Mouse (Mus musculus) ES-E14 (cell line): ENCODE data around the gene Kcnk5.

Source experiments
- HCFC1 ChIP-seq: IDR thresholded peaks from 2 replicates; pipeline ENCODE4 v1.6.1; 2012; ENCODE audit warnings: low read length, inconsistent platforms, borderline replicate concordance; ENCODE audit not compliant: insufficient read depth
- ZC3H11A ChIP-seq: IDR thresholded peaks from 2 replicates; pipeline ENCODE4 v1.6.1; 2012; ENCODE audit warnings: low read depth, mild to moderate bottlenecking, inconsistent platforms, low read length, borderline replicate concordance
- ZNF384 ChIP-seq: IDR thresholded peaks from 2 replicates; pipeline ENCODE4 v1.6.1; 2012; ENCODE audit warnings: low read depth, low read length, inconsistent platforms

- no peak for TF ChIP-seq ZC3H11A
- TF ChIP-seq HCFC1, result no peak
- TF ChIP-seq ZNF384, result no peak
Observed at GRCm38 (mm10) chr14:20174696-20175095, 6.9 kb downstream of the Kcnk5 start.
